Mouse (Mus musculus): ENCODE results near the gene Prkaa2. TPM values are rescaled to one million over a fixed set of nuclear protein-coding genes. Genes with fewer than 3 reads are reported as not detected.
A peak's percentile ranks its signal among the peaks of the same experiment; 100 is the strongest.

Prkaa2 gene
- polyA plus RNA-seq, 1 experiment = 1.7 TPM

- Histone ChIP-seq H3K27ac (ENCODE audit: control insufficient read depth, insufficient read depth, low read length) (no peak overlapping the region), H3K36me3 (ENCODE audit: control insufficient read depth, insufficient read depth, low read length) (no peaks in the 10 kb centered on the region), H3K27me3 (ENCODE audit: control insufficient read depth, insufficient read depth, low read length) (no peaks in the 10 kb centered on the region), H3K4me1 (replicated peaks; ENCODE audit: control insufficient read depth, insufficient read depth, low read length) (peaks cover 19% of the 10 kb centered on the region), H3K4me3 (ENCODE audit: control insufficient read depth, insufficient read depth, low read length) (no peak overlapping the region)
- peak; percentile 38 for DNase-seq
- no peak for TF ChIP-seq POLR2A (IDR thresholded peaks at IDR 0.05; ENCODE audit: control insufficient read depth, extremely low read depth, insufficient read depth, low read length, poor library complexity)
- TF ChIP-seq CTCF (IDR thresholded peaks at IDR 0.05; ENCODE audit: borderline replicate concordance, control insufficient read depth, extremely low read depth, insufficient read depth, low read length, poor library complexity) = no peak
- 8% methylated on average over 9 of the region's 9 CpGs for WGBS
These were observed 22.1 kb upstream of the Prkaa2 start for GRCm38 (mm10) chr4:105131756-105132314.

- no peak for TF ChIP-seq POLR2A (IDR thresholded peaks at IDR 0.05; ENCODE audit: control insufficient read depth, extremely low read depth, insufficient read depth, low read length, poor library complexity)
- TF ChIP-seq CTCF (IDR thresholded peaks at IDR 0.05; ENCODE audit: borderline replicate concordance, control insufficient read depth, extremely low read depth, insufficient read depth, low read length, poor library complexity) = no peak
These were observed 19.5 kb upstream of the Prkaa2 start for GRCm38 (mm10) chr4:105129212-105129611.

GRCm38 (mm10) chr4:105122429-105122828 is 12.7 kb upstream of the Prkaa2 start:
- Histone ChIP-seq H3K27me3 (ENCODE audit: control insufficient read depth, insufficient read depth, low read length) (no peaks in the 10 kb centered on the region), H3K4me1 (replicated peaks; ENCODE audit: control insufficient read depth, insufficient read depth, low read length) (no peaks in the 10 kb centered on the region), H3K27ac (ENCODE audit: control insufficient read depth, insufficient read depth, low read length) (no peak overlapping the region), H3K4me3 (ENCODE audit: control insufficient read depth, insufficient read depth, low read length) (no peak overlapping the region), H3K36me3 (ENCODE audit: control insufficient read depth, insufficient read depth, low read length) (no peaks in the 10 kb centered on the region)
- 33% methylated on average over 8 of the region's 8 CpGs for WGBS
- TF ChIP-seq CTCF (IDR thresholded peaks at IDR 0.05; ENCODE audit: borderline replicate concordance, control insufficient read depth, extremely low read depth, insufficient read depth, low read length, poor library complexity) = no peak
- TF ChIP-seq POLR2A (IDR thresholded peaks at IDR 0.05; ENCODE audit: control insufficient read depth, extremely low read depth, insufficient read depth, low read length, poor library complexity) = no peak
- peak; percentile 40 for DNase-seq

More at GRCm38 (mm10) chr4:105129212-105129611, 19.5 kb upstream of the Prkaa2 start:
- H3K4me3 ChIP-seq (ENCODE audit: control insufficient read depth, insufficient read depth, low read length) = no peak overlapping the region
- 91% methylated on average over 7 of the region's 7 CpGs for WGBS
- DNase-seq = no peak
- H3K4me1 ChIP-seq (replicated peaks; ENCODE audit: control insufficient read depth, insufficient read depth, low read length) = peaks cover 19% of the 10 kb centered on the region
- H3K36me3 ChIP-seq (ENCODE audit: control insufficient read depth, insufficient read depth, low read length) = no peaks in the 10 kb centered on the region
- H3K27ac ChIP-seq (ENCODE audit: control insufficient read depth, insufficient read depth, low read length) = no peak overlapping the region
- H3K27me3 ChIP-seq (ENCODE audit: control insufficient read depth, insufficient read depth, low read length) = no peaks in the 10 kb centered on the region

- Histone ChIP-seq H3K36me3 (ENCODE audit: control insufficient read depth, insufficient read depth, low read length) (no peaks in the 10 kb centered on the region), H3K27ac (ENCODE audit: control insufficient read depth, insufficient read depth, low read length) (no peak overlapping the region), H3K27me3 (ENCODE audit: control insufficient read depth, insufficient read depth, low read length) (no peaks in the 10 kb centered on the region), H3K4me1 (replicated peaks; ENCODE audit: control insufficient read depth, insufficient read depth, low read length) (no peaks in the 10 kb centered on the region), H3K4me3 (ENCODE audit: control insufficient read depth, insufficient read depth, low read length) (no peak overlapping the region)
- no peak for DNase-seq
- TF ChIP-seq CTCF (IDR thresholded peaks at IDR 0.05; ENCODE audit: borderline replicate concordance, control insufficient read depth, extremely low read depth, insufficient read depth, low read length, poor library complexity) (no peak), POLR2A (IDR thresholded peaks at IDR 0.05; ENCODE audit: control insufficient read depth, extremely low read depth, insufficient read depth, low read length, poor library complexity) (no peak)
- 94% methylated on average over 6 of the region's 6 CpGs for WGBS
These were observed 11.4 kb upstream of the Prkaa2 start for GRCm38 (mm10) chr4:105121081-105121480.

DNA sequence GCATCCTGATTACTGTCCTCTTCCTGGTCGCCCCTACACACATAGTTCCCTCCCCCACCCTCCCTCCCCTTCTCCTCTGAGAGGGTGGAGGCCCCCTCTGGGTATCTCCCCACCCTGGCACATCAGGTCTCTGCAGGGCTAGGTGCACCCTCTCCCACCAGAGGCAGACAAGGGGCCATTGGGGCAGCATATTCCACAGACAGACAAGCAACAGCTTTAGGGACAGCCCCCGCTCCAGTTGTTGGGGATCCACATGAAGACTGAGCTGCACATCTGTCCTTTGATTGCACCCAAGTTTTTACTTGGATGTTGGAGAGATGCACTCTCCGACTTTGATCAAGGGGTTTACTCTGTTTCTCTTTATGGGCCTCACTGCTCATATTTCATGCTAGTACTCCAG is 3.8 kb upstream of the Prkaa2 start:
- no peaks in the 10 kb centered on the region for H3K36me3 ChIP-seq (ENCODE audit: control insufficient read depth, insufficient read depth, low read length)
- H3K4me1 ChIP-seq (replicated peaks; ENCODE audit: control insufficient read depth, insufficient read depth, low read length) = peaks cover 12% of the 10 kb centered on the region
- DNase-seq = no peak
- peaks cover 17% of the 10 kb centered on the region for H3K27me3 ChIP-seq (ENCODE audit: control insufficient read depth, insufficient read depth, low read length)
- no peak overlapping the region for H3K27ac ChIP-seq (ENCODE audit: control insufficient read depth, insufficient read depth, low read length)
- WGBS = 94% methylated on average over 3 of the region's 3 CpGs
- no peak overlapping the region for H3K4me3 ChIP-seq (ENCODE audit: control insufficient read depth, insufficient read depth, low read length)
- TF ChIP-seq POLR2A (IDR thresholded peaks at IDR 0.05; ENCODE audit: control insufficient read depth, extremely low read depth, insufficient read depth, low read length, poor library complexity) (no peak), CTCF (IDR thresholded peaks at IDR 0.05; ENCODE audit: borderline replicate concordance, control insufficient read depth, extremely low read depth, insufficient read depth, low read length, poor library complexity) (no peak)

- Histone ChIP-seq H3K27ac (ENCODE audit: control insufficient read depth, insufficient read depth, low read length) (no peak overlapping the region), H3K27me3 (ENCODE audit: control insufficient read depth, insufficient read depth, low read length) (peaks cover 17% of the 10 kb centered on the region), H3K4me1 (replicated peaks; ENCODE audit: control insufficient read depth, insufficient read depth, low read length) (peaks cover 12% of the 10 kb centered on the region), H3K4me3 (ENCODE audit: control insufficient read depth, insufficient read depth, low read length) (no peak overlapping the region), H3K36me3 (ENCODE audit: control insufficient read depth, insufficient read depth, low read length) (no peaks in the 10 kb centered on the region)
- WGBS = 79% methylated on average over 5 of the region's 5 CpGs
- DNase-seq = no peak
- TF ChIP-seq CTCF (IDR thresholded peaks at IDR 0.05; ENCODE audit: borderline replicate concordance, control insufficient read depth, extremely low read depth, insufficient read depth, low read length, poor library complexity) (no peak), POLR2A (IDR thresholded peaks at IDR 0.05; ENCODE audit: control insufficient read depth, extremely low read depth, insufficient read depth, low read length, poor library complexity) (no peak)
These were observed 3.4 kb upstream of the Prkaa2 start for GRCm38 (mm10) chr4:105113042-105113441.

DNA sequence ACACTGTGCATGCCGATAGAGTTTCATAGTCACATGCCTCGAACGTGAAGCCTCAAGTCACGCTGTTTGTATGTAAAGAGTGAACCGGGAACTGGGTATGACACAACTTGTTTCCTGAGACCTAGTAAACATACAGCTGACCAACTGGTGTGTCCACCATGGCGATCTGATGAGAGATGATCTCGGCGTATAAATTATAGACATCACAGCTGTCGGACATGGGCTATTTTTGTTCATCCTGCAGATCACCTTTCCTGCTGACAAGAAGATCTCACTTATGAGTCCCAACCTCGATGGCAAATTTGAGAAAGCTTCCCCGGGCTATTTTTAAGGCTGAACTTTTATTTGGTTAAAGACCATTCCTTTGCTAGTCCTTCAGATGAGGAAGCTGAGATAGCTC is 2.1 kb upstream of the Prkaa2 start:
- Histone ChIP-seq H3K4me1 (replicated peaks; ENCODE audit: control insufficient read depth, insufficient read depth, low read length) (peaks cover 12% of the 10 kb centered on the region), H3K36me3 (ENCODE audit: control insufficient read depth, insufficient read depth, low read length) (no peaks in the 10 kb centered on the region), H3K4me3 (ENCODE audit: control insufficient read depth, insufficient read depth, low read length) (no peak overlapping the region), H3K27ac (ENCODE audit: control insufficient read depth, insufficient read depth, low read length) (no peak overlapping the region), H3K27me3 (ENCODE audit: control insufficient read depth, insufficient read depth, low read length) (peaks cover 17% of the 10 kb centered on the region)
- TF ChIP-seq POLR2A (IDR thresholded peaks at IDR 0.05; ENCODE audit: control insufficient read depth, extremely low read depth, insufficient read depth, low read length, poor library complexity) = no peak
- WGBS = 90% methylated on average over 11 of the region's 11 CpGs
- no peak for DNase-seq

Measured in thymus, adult 2 months (tissue).